Mouse (Mus musculus): ENCODE measurements at regions not wholly inside any gene's neighbourhood (a gene's known extent, or its start where the extent isn't known, plus 50 kb on each side); places are given as distances from the start of the nearest gene placed in this dataset.
A peak's percentile ranks its signal among the peaks of the same experiment; 100 is the strongest.

DNA sequence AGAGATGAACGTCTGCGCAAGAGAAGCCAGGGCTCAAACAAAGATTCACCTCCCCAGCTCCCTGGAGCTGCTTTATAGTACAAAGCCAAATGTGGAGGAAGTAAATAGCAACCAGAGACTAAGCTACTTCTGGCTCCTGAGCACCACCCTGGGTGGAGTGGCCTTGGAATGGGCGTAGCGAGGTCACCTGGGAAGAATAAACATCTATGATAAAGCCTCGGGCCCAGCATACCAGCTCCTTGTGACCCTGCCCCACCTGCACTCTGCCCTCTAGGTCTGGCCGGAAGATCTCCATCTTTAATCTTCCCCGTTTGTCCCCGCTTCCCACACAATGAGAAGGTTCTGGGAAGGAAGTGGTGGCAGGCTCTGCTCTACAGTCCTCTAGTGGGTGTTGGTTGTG is 61.0 kb upstream of the Ptpn3 start:
- no peaks in the 10 kb centered on the region for H3K27me3 ChIP-seq (replicated peaks; ENCODE audit: control insufficient read depth, insufficient read depth, low read length)
- H3K4me1 ChIP-seq (ENCODE audit: control insufficient read depth, insufficient read depth, low read depth, low read length), result no peaks in the 10 kb centered on the region
- H3K36me3 ChIP-seq (ENCODE audit: control insufficient read depth, insufficient read depth, low read length), result no peaks in the 10 kb centered on the region
- no peak overlapping the region for H3K4me3 ChIP-seq (ENCODE audit: low read length)
- ATAC-seq, result no peak
- H3K9me3 ChIP-seq (ENCODE audit: control insufficient read depth, low read length), result no peaks in the 10 kb centered on the region
- H3K4me2 ChIP-seq (ENCODE audit: low read length), result no peak overlapping the region
- WGBS, result 84% methylated on average over 8 of the region's 8 CpGs
- H3K27ac ChIP-seq (ENCODE audit: low read depth, low read length), result no peak overlapping the region
- H3K9ac ChIP-seq (ENCODE audit: low read depth, low read length), result no peak overlapping the region

DNA sequence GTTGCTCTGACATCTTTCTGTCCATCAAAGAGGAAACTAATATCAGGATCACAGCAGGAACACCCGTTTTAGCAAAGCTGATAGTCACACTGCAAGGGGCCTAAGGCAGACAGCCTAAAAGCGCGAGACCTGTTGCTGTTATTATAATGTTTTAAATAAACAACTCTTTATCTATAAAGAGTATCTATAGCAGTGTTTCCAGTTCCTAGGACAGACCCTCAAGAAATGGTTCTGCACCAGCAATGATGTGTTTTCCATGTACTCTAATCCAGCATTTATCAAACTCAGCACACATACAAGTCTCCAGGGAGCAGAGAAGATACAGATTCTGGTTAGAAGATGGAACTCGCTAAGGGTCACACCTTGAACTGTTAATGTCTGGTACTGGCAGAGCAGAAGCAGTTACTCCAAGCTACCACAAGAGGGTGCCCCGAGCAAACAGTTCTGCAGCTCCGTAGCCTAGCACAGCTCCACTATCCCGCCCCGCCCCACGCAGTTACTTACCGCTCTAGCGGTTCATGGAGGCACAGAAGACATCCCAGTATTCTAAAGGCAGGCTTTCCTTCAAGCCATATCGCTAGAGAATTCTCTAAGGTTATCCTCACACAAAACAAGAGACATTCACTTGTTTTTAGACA is 64.2 kb upstream of the Palm2 start:
- peak; percentile 94 for ATAC-seq
- no peaks in the 10 kb centered on the region for H3K9me3 ChIP-seq (ENCODE audit: control insufficient read depth, low read length)
- H3K36me3 ChIP-seq (ENCODE audit: control insufficient read depth, insufficient read depth, low read length), result no peaks in the 10 kb centered on the region
- no peak overlapping the region for H3K9ac ChIP-seq (ENCODE audit: low read depth, low read length)
- H3K4me1 ChIP-seq (ENCODE audit: control insufficient read depth, insufficient read depth, low read depth, low read length), result no peaks in the 10 kb centered on the region
- H3K4me3 ChIP-seq (ENCODE audit: low read length), result no peak overlapping the region
- 17% methylated on average over 12 of the region's 12 CpGs for WGBS
- no peaks in the 10 kb centered on the region for H3K27me3 ChIP-seq (replicated peaks; ENCODE audit: control insufficient read depth, insufficient read depth, low read length)
- no peak overlapping the region for H3K4me2 ChIP-seq (ENCODE audit: low read length)
- H3K27ac ChIP-seq (ENCODE audit: low read depth, low read length), result no peak overlapping the region

DNA sequence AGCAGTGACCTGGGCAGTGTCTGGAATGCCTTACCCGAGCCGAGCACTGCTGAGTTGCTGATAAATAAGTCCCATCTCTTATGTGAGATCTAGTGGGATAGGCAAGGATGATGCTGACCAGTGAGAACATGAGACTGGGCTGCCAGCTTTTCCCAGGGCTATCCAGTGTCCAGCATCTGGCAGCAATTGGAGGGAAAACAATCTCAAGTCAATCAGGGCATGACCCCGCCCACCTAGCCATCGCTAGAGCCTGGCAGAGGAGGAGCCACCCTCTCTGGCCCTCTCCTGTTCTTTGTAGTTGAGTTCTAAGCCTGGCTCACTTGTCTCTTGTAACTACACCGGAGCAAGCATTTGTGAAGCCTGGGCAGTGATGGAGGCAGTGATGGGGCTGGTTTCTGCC is 56.2 kb upstream of the Palm2 start:
- Histone ChIP-seq H3K9me3 (ENCODE audit: control insufficient read depth, low read length) (no peaks in the 10 kb centered on the region), H3K36me3 (ENCODE audit: control insufficient read depth, insufficient read depth, low read length) (no peaks in the 10 kb centered on the region), H3K9ac (ENCODE audit: low read depth, low read length) (no peak overlapping the region), H3K27ac (ENCODE audit: low read depth, low read length) (no peak overlapping the region), H3K27me3 (replicated peaks; ENCODE audit: control insufficient read depth, insufficient read depth, low read length) (no peaks in the 10 kb centered on the region), H3K4me2 (ENCODE audit: low read length) (no peak overlapping the region), H3K4me1 (ENCODE audit: control insufficient read depth, insufficient read depth, low read depth, low read length) (no peaks in the 10 kb centered on the region), H3K4me3 (ENCODE audit: low read length) (no peak overlapping the region)
- no peak for ATAC-seq
- 51% methylated on average over 5 of the region's 5 CpGs for WGBS

DNA sequence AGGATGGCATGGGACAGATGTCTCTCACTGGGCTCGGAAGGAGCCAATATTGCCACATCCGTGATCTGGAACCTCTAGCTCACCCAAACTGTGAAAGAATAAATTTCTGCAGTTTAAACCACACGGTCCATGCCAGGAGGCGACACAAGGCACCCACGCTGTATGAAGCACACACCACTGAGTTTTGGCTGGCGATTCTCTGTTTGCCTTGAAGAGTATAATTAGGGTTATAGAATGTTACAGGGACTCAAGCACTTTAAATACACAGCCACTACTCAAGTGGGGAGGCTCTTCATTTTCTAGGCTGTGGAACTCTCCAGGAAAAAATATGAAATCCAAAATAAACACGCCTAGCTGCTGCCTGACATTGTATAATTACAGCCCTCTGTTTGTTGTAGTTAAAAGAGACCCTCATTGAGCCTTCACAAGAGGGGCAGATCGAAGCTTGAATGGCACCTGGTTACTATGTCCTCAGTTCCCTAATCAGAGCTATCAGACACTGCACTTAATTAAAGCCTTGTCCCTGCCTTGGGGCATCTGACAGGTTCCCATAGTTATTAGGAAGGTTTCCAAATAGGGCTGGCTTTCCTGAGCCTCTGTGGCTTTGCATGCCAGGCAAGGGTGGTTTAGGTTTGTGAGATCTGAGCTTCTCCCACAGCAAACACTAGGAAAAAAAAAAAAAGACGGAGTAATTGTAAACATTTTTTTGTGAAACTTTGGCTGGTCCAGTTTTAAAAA is 53.8 kb upstream of the Palm2 start:
- Histone ChIP-seq H3K9ac (ENCODE audit: low read depth, low read length) (no peak overlapping the region), H3K27ac (ENCODE audit: low read depth, low read length) (no peak overlapping the region), H3K4me3 (ENCODE audit: low read length) (no peak overlapping the region), H3K36me3 (ENCODE audit: control insufficient read depth, insufficient read depth, low read length) (no peaks in the 10 kb centered on the region), H3K27me3 (replicated peaks; ENCODE audit: control insufficient read depth, insufficient read depth, low read length) (no peaks in the 10 kb centered on the region), H3K4me2 (ENCODE audit: low read length) (no peak overlapping the region), H3K9me3 (ENCODE audit: control insufficient read depth, low read length) (no peaks in the 10 kb centered on the region), H3K4me1 (ENCODE audit: control insufficient read depth, insufficient read depth, low read depth, low read length) (no peaks in the 10 kb centered on the region)
- 72% methylated on average over 9 of the region's 9 CpGs for WGBS
- 0 out of 2 replicates have a peak, but pooled peaks have one; percentile 52 for ATAC-seq

DNA sequence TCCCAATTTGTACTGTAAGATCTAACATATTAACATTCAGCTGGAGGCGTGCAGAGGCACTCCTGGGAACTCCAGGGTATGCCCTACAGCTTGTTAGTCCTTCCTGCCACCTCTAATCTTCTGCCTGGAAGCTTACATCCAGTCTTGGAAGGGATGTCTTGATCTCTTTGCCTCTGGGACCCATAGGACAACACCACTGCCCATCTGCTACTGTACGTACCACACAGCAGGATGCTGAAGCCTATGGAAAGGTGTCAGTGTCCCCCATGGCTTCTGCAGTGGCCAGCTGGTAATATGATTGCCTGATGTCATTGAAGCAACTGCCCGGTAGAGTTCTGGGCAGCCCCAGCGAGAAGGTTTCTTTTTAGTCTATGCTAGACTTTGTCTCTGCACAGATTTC is 52.7 kb upstream of the Palm2 start:
- Histone ChIP-seq H3K4me2 (ENCODE audit: low read length) (no peak overlapping the region), H3K4me3 (ENCODE audit: low read length) (no peak overlapping the region), H3K9me3 (ENCODE audit: control insufficient read depth, low read length) (no peaks in the 10 kb centered on the region), H3K27me3 (replicated peaks; ENCODE audit: control insufficient read depth, insufficient read depth, low read length) (no peaks in the 10 kb centered on the region), H3K9ac (ENCODE audit: low read depth, low read length) (no peak overlapping the region), H3K4me1 (ENCODE audit: control insufficient read depth, insufficient read depth, low read depth, low read length) (no peaks in the 10 kb centered on the region), H3K36me3 (ENCODE audit: control insufficient read depth, insufficient read depth, low read length) (no peaks in the 10 kb centered on the region), H3K27ac (ENCODE audit: low read depth, low read length) (no peak overlapping the region)
- 74% methylated on average over 4 of the region's 4 CpGs for WGBS
- peak; percentile 72; the same call in 1 of the 2 replicates for ATAC-seq

Data from hindbrain, embryonic 16.5 days (tissue).